Mouse (Mus musculus) ES-E14 (cell line): ENCODE measurements around the gene Fam217a. TPM values are rescaled to one million over a fixed set of nuclear protein-coding genes. Genes with fewer than 3 reads are reported as not detected.
A peak's percentile ranks its signal among the peaks of the same experiment; 100 is the strongest.
"Not testable (repeated sequence)": the region's sequence is repeated elsewhere in the genome, so short reads cannot be mapped to it uniquely, and the experiment has no call there.

Source experiments
- DNase-seq: peaks from one replicate; pipeline ENCODE4 v3.0.0-alpha.2; 2013; ENCODE audit warnings: low read depth, low spot score
- H3K27ac ChIP-seq: 2 replicates; pipeline ENCODE4 v1.5.1; 2012; ENCODE audit warnings: low read depth, mild to moderate bottlenecking, low read length, moderate library complexity, mixed read lengths; ENCODE audit not compliant: poor library complexity, insufficient read depth, severe bottlenecking
- H3K36me3 ChIP-seq: 2 replicates; pipeline ENCODE4 v1.6.1; 2012; ENCODE audit warnings: mild to moderate bottlenecking, low read length, moderate library complexity, mixed read lengths; ENCODE audit not compliant: control insufficient read depth, poor library complexity, insufficient read depth, severe bottlenecking
- H3K4me1 ChIP-seq, 2 experiments: fragments of 150-350 bp in 1 of 2; sonication (generic) in 1 of 2; 2 replicates each; pipeline ENCODE4 v1.6.1; 2012; ENCODE audit warnings: low read length in 2 of 2, mild to moderate bottlenecking in 1 of 2, mixed read lengths in 1 of 2; ENCODE audit not compliant: control insufficient read depth in 2 of 2, insufficient read depth in 2 of 2, poor library complexity in 1 of 2
- H3K4me3 ChIP-seq, 2 experiments: fragments of 150-350 bp in 1 of 2; sonication (generic) in 1 of 2; 2 replicates each; pipeline ENCODE4 v1.5.1; 2012; ENCODE audit warnings: low read length in 2 of 2, low read depth in 1 of 2, mild to moderate bottlenecking in 1 of 2, mixed read lengths in 1 of 2; ENCODE audit not compliant: insufficient read depth in 1 of 2, poor library complexity in 1 of 2, severe bottlenecking in 1 of 2
- H3K9ac ChIP-seq: 2 replicates; pipeline ENCODE4 v1.6.1; 2012; ENCODE audit warnings: low read depth, mild to moderate bottlenecking, low read length, mixed read lengths; ENCODE audit not compliant: poor library complexity, insufficient read depth, severe bottlenecking
- H3K9me3 ChIP-seq: fragments of 150-350 bp; sonication (generic); 2 replicates; pipeline ENCODE4 v1.6.1; 2012; ENCODE audit warnings: low read depth, mild to moderate bottlenecking, low read length; ENCODE audit not compliant: control insufficient read depth, insufficient read depth
- MAFK ChIP-seq: IDR thresholded peaks from 2 replicates; pipeline ENCODE4 v1.6.1; 2014; ENCODE audit warnings: mild to moderate bottlenecking, low read depth, low read length, inconsistent platforms; ENCODE audit not compliant: insufficient read depth
- ZC3H11A ChIP-seq: IDR thresholded peaks from 2 replicates; pipeline ENCODE4 v1.6.1; 2012; ENCODE audit warnings: low read depth, mild to moderate bottlenecking, inconsistent platforms, low read length, borderline replicate concordance
- in situ Hi-C, 2 experiments: fragments of 600-800 bp; cut with MboI; formaldehyde crosslinking; loops; one replicate each; pipeline ENCODE4 v1.15.1; 2025; ENCODE audit warnings: low sequenced_read_pairs in 2 of 2, inconsistent platforms in 1 of 2; ENCODE audit not compliant: unreplicated experiment in 2 of 2
- total RNA-seq: library from RNA; depleted of rRNA; stranded (reverse); fragments of 300-350 nt; gene quantifications from 2 replicates; pipeline ENCODE4 v1.2.3, GENCODE M21; 2012; rRNA removed

Fam217a gene
- total RNA-seq, 1 experiment: 0.18 TPM

DNA sequence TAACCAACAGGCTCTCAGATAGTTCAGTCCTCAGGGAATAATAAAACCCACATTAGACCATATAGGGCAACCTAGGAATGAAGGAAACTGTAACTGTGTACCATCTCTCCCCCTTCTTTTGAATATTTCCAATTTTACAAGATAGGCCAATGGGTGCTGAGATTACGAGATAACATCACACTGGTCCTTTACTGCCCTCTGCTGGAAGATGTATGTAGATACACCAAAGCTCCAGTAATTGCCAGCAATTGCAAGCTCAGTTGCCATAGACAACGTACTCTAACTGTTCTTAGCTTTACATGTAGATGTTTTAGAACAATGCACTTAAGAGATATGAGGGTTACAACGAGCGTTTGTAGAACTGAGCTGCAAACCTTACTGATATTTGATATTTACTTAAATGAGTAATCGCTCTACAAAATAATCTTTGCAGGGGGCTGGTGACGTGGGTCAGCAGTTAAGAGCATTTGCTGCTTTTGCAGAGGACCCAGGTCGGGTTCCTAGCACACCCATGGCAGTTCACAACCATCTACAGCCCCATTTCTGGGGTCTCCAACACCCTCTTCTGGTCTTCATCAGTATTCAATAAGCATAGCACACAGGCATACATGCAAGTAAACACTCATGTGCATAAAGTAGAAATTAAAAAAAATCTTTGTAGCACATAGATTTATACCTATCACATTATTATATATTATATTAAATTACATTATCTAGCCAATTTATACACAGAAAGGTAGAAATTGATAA, 59.5 kb downstream of the Fam217a start:
- no peak overlapping the region for H3K4me3 ChIP-seq
- no peak for DNase-seq
- no peak overlapping the region for H3K9ac ChIP-seq
- no peaks in the 10 kb centered on the region for H3K9me3 ChIP-seq
- in situ Hi-C loops: loop anchor here in 1 of 2 experiments (5.0 to 10.0 kb wide), 2 partner anchors 120 to 212 kb away; partner anchors contain the start of gene Pxdc1
- H3K36me3 ChIP-seq: no peaks in the 10 kb centered on the region
- TF ChIP-seq MAFK (no peak), ZC3H11A (peak; percentile 93)
- no peak overlapping the region for H3K27ac ChIP-seq
- no peaks in the 10 kb centered on the region for H3K4me1 ChIP-seq

DNA sequence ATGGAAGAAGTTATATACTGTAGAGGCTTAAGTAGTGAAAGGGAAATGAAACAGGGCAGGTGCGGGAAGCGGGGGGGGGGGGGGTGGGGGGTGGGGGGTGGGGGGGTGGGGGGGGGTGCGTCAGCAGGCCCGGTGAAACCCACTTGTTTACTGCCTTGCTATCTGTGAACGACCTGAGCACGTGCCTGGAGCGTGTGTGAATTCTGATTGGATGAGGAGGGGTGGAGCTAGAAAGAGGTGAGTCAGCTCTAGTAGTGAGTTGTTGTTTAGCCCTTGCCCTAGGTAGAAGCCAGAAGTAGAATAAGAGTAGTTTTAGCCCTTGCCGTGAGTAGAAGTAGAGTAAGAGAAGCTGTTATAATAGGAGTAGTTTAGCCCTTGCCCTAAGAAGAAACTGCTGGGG, 62.9 kb downstream of the Fam217a start:
- not testable (repeated sequence) for H3K4me1 ChIP-seq, DNase-seq, H3K36me3 ChIP-seq, H3K4me3 ChIP-seq, H3K9ac ChIP-seq, H3K9me3 ChIP-seq, H3K27ac ChIP-seq
- in situ Hi-C loops: loop anchor here in 1 of 2 experiments (10.0 kb wide), 1 partner anchor 116 kb away; no protein-coding TSS in a partner anchor

Other genes starting within 250 kb of the Fam217a start
- gene Fam50b, start 189.5 kb downstream of the Fam217a start, total RNA-seq: 0.21 and 0.27 TPM in 2 replicates
- 74.5 and 85.3 TPM in 2 replicates for gene Prpf4b, start 49.0 kb downstream of the Fam217a start, total RNA-seq
- gene 4933417A18Rik, start 99 bp upstream of the Fam217a start, total RNA-seq: not detected in 2 replicates
- 0.21 and 0.54 TPM in 2 replicates for gene Eci3, start 39.5 kb upstream of the Fam217a start, total RNA-seq
- 31.0 and 36.7 TPM in 2 replicates for gene Eci2, start 102.8 kb upstream of the Fam217a start, total RNA-seq